In genomic region chr12:76954698-76955423, GRCm38 (mm10) we compare ENCODE assay signal across 8 mouse cellular contexts. TPM values are rescaled to one million over a fixed set of nuclear protein-coding genes. Genes with fewer than 3 reads are reported as not detected.
A peak's percentile ranks its signal among the peaks of the same experiment; 100 is the strongest.
DNase-seq lines count a peak whose midpoint lies in the region; ATAC-seq and TF ChIP-seq lines count a peak whose summit lies in the region.

No protein-coding gene starts in this region.

- no peak overlapping the region for H3K4me3 ChIP-seq in kidney, embryonic 14.5 days (ENCODE audit: low read length)
- no peak overlapping the region for H3K4me3 ChIP-seq in small intestine, adult 2 months (ENCODE audit: low read depth, low read length)

- peak overlapping the region; percentile 69; the same call in 1 of the 2 replicates for H3K27ac ChIP-seq in kidney, embryonic 14.5 days (ENCODE audit: low read depth, low read length)
- peak overlapping the region; percentile 65 for H3K27ac ChIP-seq in small intestine, adult 2 months (ENCODE audit: insufficient read depth, low read depth, low read length)

- TF ChIP-seq CTCF in brain, embryonic 14.5 days (IDR thresholded peaks at IDR 0.05; ENCODE audit: borderline replicate concordance, extremely low read depth, insufficient read depth, insufficient read length), result no peak
- no peak for TF ChIP-seq CTCF in small intestine, adult 2 months (IDR thresholded peaks at IDR 0.05; ENCODE audit: extremely low read depth, insufficient read length, insufficient replicate concordance, low read depth, low read length)

- peak; percentile 68 to 82 for DNase-seq in adrenal gland, adult (ENCODE audit: inconsistent age in 2 of 2, low spot score in 1 of 2)
- no peak for DNase-seq in adrenal gland, postnatal 4 days (ENCODE audit: low spot score in 2 of 2)
- peak; percentile 74 for DNase-seq in brain, embryonic 14.5 days (ENCODE audit: low read depth)
- DNase-seq in gastrocnemius, adult 18-20 months (ENCODE audit: low spot score), result peak; percentile 96
- DNase-seq in lung, adult 18-20 months, result peak; percentile 78 to 80
- DNase-seq in embryo, embryonic 11 days, result no peak

- peaks cover 49% of the 10 kb centered on the region for H3K36me3 ChIP-seq in kidney, embryonic 14.5 days (ENCODE audit: control insufficient read depth, insufficient read depth, low read length)
- H3K36me3 ChIP-seq in small intestine, adult 2 months (ENCODE audit: control insufficient read depth, insufficient read depth, low read length), result peaks cover 79% of the 10 kb centered on the region

- 59% methylated on average over 10 of the region's 10 CpGs for WGBS in kidney, embryonic 14.5 days
- WGBS in small intestine, adult 2 months, result 62% methylated on average over 10 of the region's 10 CpGs

- no peaks in the 10 kb centered on the region for H3K27me3 ChIP-seq in kidney, embryonic 14.5 days (ENCODE audit: control insufficient read depth, insufficient read depth, low read length)
- H3K27me3 ChIP-seq in small intestine, adult 2 months (ENCODE audit: control insufficient read depth, insufficient read depth, low read length), result no peaks in the 10 kb centered on the region

- H3K9ac ChIP-seq in kidney, embryonic 14.5 days (ENCODE audit: low read depth, low read length), result no peak overlapping the region

- H3K4me1 ChIP-seq in kidney, embryonic 14.5 days (ENCODE audit: control insufficient read depth, insufficient read depth, low read length), result 0 out of 2 replicates have a peak, but pooled peaks cover 10% of the 10 kb centered on the region
- peaks cover 21% of the 10 kb centered on the region for H3K4me1 ChIP-seq in small intestine, adult 2 months (ENCODE audit: control insufficient read depth, insufficient read depth, insufficient read length, low read length)

- H3K9me3 ChIP-seq in kidney, embryonic 14.5 days (ENCODE audit: control insufficient read depth, low read length), result no peaks in the 10 kb centered on the region

- no peak overlapping the region for H3K4me2 ChIP-seq in kidney, embryonic 14.5 days (replicated peaks; ENCODE audit: low read depth, low read length)

- no peak for TF ChIP-seq POLR2A in brain, embryonic 14.5 days (IDR thresholded peaks at IDR 0.05; ENCODE audit: borderline replicate concordance, extremely low read depth, insufficient read depth, insufficient read length, poor library complexity, severe bottlenecking)
- TF ChIP-seq POLR2A in small intestine, adult 2 months (IDR thresholded peaks at IDR 0.05; ENCODE audit: low read depth, low read length), result no peak

- ATAC-seq in kidney, embryonic 14.5 days (ENCODE audit: low FRiP score, low TSS enrichment), result peak; percentile 36; the same call in 1 of the 2 replicates

RNA-seq across cellular contexts. Expression of gene Max, which starts 7.1 kb away (rescaled TPM):
- 10 to 100 TPM; 69.5 to 71.9 TPM for total RNA-seq in adrenal gland, postnatal 4 days (2021)
- polyA plus RNA-seq in brain, embryonic 14.5 days (2012; rRNA removed), result 52.8 and 68.7 TPM in 2 replicates
- total RNA-seq in gastrocnemius, adult 18-20 months (2021), result 10 to 100 TPM; 30.1 to 36.7 TPM
- 36.1 and 67.9 TPM in 2 replicates for polyA plus RNA-seq in kidney, embryonic 14.5 days (2014; fragmentation: Nextera tagmentation; extraction: Ambion mirVana)
- polyA plus RNA-seq in small intestine, adult 2 months (2012; rRNA removed), result 34.6 and 99.1 TPM in 2 replicates

Comparison
In these comparisons a context has a peak if more than half of its experiments do, and no peak if none do; other contexts are left out.
1. DNase-seq: peak in adrenal gland, adult (2 of 2), brain, embryonic 14.5 days (single experiment), gastrocnemius, adult 18-20 months (single experiment) and lung, adult 18-20 months (2 of 2); none in adrenal gland, postnatal 4 days (0 of 2) and embryo, embryonic 11 days (single experiment).